Mouse (Mus musculus) gastrocnemius, adult 8-10 months (tissue): ENCODE data around the gene Pde4a. TPM values are rescaled to one million over a fixed set of nuclear protein-coding genes. Genes with fewer than 3 reads are reported as not detected.

Experiments
- DNase-seq, 2 experiments: peaks; one replicate each; pipeline ENCODE4 v3.0.0; 2022; ENCODE audit warnings: low spot score in 2 of 2
- total RNA-seq, 4 experiments: library from RNA; stranded (reverse); gene quantifications; 2 replicates each; pipeline ENCODE4 v1.2.4; 2022

Pde4a gene
- total RNA-seq, 4 experiments from 2014 or later: 40.7 to 51.5 (median 47.0) TPM

DNA sequence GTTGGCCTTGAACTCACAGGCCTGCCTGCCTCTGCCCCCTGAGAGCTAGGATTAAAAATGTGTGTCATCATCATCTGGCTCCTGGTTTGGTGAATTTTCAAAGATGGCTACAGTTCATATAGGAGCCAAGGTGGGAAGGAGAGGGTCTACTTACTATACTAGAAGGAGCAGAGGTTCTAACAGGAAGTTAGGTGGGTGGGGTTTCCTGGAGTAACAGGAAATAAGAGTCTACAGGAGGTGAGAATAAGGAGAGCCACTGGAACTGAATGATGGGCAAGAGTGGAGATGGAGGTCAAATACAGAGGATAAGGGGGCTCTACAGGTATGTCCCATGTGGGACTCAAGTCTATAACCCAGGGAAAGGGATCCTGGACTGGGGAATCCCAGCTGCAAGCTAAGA, 17.1 kb upstream of the Pde4a start:
- no peak for DNase-seq

GRCm38 (mm10) chr9:21149077-21149653, 16.3 kb upstream of the Pde4a start:
- no peak for DNase-seq

DNA sequence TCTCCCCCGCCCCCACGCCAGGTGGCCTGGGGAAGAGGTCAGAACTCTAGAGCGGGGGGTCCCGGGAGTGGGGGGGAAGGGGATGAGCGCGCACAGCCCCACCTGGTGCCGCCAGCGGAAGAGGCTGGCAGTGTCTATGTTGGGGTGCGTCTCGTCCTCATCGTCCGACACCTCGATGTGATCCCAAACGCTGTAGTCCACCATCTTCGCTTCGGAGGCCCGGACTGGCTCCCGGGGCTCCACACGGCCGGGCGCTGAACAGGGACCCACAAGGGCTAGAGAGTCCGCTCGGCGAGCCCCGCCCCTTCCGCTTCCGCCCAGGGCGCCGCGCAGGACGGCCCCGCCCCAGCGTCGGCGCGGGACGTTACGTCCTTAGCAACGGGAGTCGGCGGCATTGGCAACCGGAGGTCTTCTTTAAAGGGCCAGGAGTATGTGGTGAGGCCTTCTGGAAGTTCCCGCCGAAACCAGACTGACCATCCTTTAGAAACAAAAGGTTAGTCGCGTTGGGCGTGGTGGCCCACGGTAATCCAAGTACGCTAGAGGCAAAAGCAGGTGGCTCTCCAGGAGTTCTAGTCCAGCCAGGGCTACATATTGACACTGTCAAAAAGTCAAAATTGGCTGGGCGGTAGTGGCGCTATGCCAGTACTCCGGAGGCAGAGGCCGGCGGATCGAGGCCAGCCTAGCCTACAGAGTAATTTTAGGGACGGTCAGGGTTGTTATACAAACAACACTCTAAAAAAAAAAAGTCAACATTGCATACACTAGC, 15.7 kb upstream of the Pde4a start, which contains the start of gene Cdc37:
Cdc37 (minus strand) TSS at position 329 of the 766 bp plus-strand sequence.
- peak; percentile 92 to 93 for DNase-seq

GRCm38 (mm10) chr9:21152715-21153114, 12.8 kb upstream of the Pde4a start:
- no peak for DNase-seq

DNA sequence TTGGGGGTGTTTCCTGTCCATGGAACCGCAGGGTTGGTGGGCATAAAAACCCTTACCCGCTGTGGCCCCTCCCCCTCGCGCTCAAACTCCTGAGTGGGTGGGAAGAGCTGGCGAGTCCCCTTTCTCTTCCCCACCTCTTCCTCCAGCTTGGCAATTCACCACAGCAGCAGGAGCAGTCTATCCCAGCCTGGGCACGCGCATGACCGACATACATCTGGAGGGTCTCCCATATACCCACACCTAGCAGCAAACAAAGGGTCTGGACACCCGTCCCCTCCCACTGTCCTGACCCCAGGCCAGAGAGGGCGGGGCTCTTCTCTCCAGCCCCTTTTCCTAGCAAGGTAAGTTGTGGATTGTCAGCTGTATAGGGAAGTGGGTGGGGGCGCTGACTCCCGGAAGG, 12.2 kb upstream of the Pde4a start:
- no peak for DNase-seq

- DNase-seq: no peak
Observed at GRCm38 (mm10) chr9:21153833-21154232, 11.7 kb upstream of the Pde4a start.

- no peak for DNase-seq
Observed at GRCm38 (mm10) chr9:21154787-21155186, 10.7 kb upstream of the Pde4a start.

DNA sequence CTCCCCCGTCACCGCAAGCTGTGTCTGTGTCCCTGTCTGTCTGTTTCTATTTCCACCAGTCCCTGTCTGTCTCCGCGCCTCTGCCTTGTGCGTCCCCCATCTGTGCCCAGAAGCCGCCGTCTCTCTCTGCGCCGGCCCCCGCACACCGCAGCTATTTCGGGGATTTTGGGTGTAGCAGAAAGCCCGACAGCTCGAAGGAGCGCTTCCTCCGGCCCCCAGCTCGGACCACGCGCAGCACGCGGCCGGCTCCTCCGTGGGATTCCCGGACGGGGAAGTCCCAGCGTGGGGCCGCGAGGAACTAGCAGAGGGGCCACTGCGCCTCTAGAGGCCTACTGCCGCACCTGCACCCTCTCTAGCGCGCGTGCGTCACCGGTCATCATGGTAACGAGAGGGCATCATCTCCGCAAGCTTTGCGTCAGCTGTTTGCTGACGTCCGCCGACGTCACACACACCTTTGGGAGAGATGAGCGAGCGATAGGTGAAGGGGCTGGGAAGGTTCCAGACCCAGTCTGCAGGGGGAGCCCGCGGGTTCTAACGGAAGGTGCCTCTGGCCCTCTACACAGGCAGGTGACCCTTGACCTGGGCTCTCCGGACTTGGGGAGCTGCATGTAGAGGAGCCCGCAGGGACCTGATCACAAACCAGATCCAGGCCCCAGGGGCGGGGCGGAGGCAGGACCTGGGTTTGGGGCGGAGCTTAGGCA, 4.2 kb upstream of the Pde4a start:
- DNase-seq: peak; percentile 77 to 80

- DNase-seq: no peak
Observed at GRCm38 (mm10) chr9:21163086-21164050, 2.1 kb upstream of the Pde4a start.

DNA sequence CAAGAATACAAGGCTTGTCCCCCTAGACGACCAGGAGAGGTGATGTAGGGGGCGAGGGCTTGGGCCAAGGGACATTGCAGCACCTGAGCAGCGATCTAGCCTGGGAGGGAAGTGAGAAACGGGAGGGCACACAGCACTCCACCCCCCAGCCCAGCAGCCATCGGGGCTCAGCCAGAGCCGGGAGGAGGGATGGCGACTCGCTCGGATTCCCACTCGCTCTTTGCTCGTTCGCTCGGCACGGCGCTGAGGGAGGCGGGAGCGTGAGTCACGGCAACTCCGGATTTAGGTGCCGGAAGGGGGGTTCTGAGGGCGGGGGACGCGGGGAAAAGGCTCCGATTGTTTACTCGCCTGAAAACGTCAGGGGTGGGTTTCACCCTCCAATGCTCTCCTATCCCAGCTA, 1.4 kb upstream of the Pde4a start:
- DNase-seq: no peak

GRCm38 (mm10) chr9:21165952-21166451, 488 bp downstream of the Pde4a start:
- no peak for DNase-seq

DNA sequence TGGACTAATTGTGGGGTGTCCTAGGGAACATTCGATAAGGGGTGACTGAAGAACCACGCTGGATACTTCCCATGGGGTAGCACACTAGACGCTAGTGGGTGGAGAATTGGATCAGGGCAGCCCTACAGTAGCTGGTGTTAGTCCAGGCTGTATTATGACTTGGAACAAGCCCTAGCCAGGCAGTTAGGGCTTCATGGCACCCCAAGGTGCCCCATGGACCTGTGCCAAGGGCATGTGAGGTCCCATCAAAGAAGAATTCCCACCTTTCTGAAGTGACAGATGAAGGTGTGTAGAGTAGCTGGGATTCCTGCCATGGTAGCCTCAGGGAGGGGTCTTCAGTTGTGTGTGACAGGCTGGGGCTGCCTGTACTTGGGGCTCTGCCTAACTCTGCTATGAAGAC, 1.0 kb downstream of the Pde4a start:
- no peak for DNase-seq

DNA sequence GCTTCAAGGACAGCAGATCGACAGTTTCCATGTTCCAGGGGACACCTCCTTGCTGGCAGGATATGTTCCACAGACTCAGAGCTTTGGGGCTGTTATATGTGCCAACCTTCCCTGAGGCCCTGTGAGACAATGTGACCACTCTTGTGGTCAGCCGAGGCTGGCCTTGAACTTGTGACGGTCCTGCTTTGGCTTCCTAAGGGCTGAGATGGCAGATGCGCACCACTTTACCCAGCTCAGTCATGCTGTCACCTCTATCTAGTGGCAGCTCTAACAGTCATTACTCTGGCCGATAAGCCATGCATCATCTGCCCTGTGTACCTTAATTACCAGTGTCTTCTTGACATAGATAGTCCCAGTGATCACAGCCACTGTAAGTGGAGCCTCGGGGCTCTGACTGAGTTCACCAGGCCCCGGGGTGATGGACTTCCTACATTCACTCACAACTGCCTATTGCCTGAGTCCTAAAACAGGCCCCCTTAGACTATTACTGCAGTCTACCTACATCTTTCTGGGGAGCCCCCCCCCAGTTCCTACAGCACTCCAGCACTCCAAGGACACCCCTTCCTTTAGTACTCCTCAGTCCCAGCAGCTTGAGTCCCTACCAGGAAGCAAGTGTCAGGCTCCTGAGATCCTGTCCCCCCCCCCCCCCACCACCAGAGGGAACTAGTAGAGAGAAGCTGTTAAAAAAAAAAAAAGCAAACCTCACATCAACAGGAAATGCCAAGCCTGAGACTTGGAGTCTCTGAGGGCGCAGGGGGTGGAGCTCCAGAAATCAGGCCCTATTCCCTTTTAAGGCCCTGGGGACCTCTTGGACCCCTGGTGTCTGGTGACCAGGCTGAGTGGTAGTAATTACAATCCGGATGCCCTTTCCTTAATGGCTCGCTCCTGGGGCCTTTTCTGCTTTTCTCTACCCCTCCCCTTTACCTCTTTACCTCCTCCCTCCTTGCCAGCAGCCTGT, 1.9 kb downstream of the Pde4a start:
- DNase-seq: no peak

DNA sequence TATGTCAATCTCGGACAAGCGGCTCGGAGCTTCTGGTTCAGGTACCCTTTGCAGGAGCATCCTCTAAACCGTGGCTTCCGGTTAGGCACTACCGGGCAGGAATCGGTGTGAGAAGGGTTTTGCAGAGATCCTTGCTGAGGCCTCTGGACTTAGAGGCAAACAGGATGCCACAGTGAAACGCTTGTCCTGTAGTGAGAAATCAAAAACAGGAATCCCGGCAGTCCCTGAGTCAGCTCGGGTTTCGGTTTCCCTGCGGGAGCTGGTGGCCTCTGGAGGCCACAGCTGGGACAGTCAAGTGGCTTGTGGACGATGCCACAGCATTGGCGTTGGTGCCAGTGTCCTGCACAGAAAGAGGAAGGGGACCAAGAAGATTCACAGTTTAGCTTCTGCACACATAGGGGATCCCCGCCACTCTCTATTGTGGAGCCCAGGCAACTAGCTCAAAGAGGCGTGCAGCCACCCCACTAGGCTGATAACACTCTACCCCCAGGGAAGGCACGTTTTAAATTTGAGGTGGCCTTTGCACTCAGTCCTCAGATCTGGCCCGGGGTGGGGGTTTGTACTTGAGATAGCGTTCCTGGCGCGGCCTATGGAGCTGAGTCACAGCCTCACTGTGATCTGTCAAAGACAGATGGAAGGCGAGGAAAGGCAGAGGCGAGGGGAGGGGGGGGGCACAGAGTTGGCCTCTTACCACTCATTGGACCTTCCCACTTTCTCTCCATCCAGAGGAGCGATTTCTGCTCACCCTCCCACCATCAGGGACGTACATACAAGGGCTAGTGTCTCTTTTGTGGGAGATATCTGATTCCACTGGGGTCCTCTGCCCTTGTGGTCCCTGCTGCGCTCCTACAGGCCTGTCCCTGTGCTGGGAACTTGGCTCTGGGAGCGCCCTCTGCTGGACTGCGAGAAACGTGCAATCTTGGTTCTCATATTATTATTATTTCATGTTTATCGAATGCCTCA, 2.9 kb downstream of the Pde4a start:
- DNase-seq: peak in 1 of 2 experiments; percentile 55

DNA sequence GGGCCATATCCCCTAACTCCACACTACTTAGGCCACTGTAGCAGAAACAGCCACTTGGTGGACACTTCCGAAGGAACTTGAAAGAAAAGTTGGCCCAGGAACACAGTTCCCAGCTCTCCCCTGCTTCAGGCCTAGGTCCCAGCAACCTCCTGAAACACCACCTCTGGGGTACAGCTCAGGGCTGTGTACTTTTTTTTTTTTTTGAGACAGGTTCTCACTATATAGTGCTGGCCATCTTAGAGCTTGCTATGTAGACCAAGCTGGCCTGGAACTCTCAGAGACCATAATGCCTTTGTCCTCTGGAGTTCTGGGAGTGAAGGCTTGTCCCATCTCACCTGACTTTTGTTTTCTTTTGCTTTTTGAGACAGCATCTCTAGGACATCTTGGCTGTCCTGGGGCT, 3.6 kb downstream of the Pde4a start:
- no peak for DNase-seq

DNA sequence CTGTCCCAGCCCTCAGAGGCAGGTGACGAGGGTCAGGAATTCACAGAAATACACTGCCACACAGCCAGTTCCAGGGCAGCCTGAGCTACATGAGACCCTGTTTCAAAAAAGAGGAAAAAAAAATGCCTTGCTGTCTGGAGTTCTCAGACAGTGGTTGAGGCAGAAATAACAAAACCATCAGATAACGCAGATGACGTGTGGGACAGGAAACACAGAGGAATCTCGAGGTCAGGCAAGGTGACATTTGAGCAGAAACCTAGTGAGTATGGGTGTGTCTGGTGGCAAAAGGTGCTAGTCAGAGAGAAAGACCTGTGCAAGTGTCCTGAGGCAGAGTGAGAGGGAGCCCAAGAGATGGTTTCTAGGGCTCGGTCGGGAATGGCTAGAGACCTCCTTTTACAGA, 6.8 kb downstream of the Pde4a start:
- no peak for DNase-seq

DNA sequence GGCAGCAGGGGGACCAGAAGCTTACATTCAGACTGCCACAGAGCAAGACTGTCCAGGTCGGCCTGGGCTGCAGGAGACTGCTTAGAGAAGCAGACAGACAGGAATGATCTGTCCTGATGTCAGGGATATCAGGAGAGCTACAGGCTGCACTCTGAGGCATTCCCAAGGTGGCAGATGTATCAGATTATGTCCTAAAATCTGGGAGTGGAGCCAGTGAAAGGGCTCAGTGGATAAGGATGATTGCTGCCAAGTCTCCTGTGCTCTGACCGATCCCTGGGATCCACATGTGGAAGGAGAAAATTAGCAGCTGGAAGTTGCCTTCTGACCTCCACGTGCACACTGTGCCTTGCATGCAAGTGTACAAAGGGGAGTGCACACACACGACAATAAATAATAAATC, 14.9 kb downstream of the Pde4a start:
- DNase-seq: no peak

DNA sequence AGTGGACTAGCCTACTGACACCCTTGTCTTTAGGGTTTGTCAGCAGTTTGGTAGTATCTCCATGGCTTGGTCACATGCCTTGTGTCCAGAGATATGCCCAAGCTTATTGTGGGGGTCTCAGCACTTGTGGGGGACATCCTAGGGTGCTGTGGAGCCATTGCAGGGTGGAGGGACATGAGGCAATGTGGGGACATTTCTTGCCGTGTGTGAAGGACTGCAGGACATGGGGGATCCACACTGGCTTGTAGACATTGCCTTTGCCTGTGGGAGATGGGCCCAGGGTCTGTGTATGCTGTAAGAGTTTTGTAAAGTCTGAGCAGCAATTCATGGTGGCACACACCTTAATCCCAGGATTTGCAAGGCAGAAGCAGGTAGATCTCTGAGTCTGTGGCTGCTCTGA, 15.3 kb downstream of the Pde4a start:
- DNase-seq: no peak
